Mouse (Mus musculus): ENCODE results near the gene Coro1b.

DNA sequence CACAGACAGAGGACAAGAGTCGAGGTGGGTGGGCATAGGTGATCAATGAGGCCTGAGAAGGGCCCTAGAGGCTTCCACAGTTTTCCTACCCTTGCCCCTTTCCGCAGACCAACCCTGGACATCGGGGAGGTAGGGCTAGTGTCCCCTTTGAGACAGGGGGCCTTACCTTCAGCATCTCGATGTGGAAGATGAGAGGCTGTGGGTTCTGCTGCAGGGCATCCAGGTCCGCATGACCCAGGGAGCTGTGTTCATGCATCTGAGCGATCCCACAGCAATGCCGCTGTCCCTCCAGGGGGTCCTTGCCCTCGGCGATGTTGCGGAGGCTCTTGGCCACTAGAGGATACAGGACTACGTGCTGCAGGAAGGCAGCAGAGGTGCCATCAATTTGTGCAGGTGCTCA lies 32.6 kb upstream of the Coro1b start:
- TF ChIP-seq POLR2A (IDR thresholded peaks at IDR 0.05; ENCODE audit: insufficient read length, low read depth) = no peak
- no peak for TF ChIP-seq CEBPB (IDR thresholded peaks at IDR 0.05; ENCODE audit: insufficient read depth, poor library complexity, severe bottlenecking)
- no peak for TF ChIP-seq MYOD1 (IDR thresholded peaks at IDR 0.05; ENCODE audit: control insufficient read depth in 1 of 3, insufficient read length in 2 of 3, low read depth in 2 of 3)
- no peak for TF ChIP-seq E2F4 (IDR thresholded peaks at IDR 0.05; ENCODE audit: insufficient read depth)
- no peak for TF ChIP-seq TCF12 (IDR thresholded peaks at IDR 0.05; ENCODE audit: insufficient read depth, poor library complexity, severe bottlenecking)
- no peak for TF ChIP-seq MYOG (IDR thresholded peaks at IDR 0.05; ENCODE audit: control insufficient read depth in 1 of 3, insufficient read depth in 1 of 3, insufficient read length in 2 of 3, low read depth in 2 of 3)
- peak; percentile 42 for TF ChIP-seq POLR2AphosphoS2 (IDR thresholded peaks at IDR 0.05; ENCODE audit: insufficient read length, low read depth)
- TF ChIP-seq USF1 (IDR thresholded peaks at IDR 0.05; ENCODE audit: low read depth) = no peak

Data from myocyte (in vitro differentiated cells).